Mouse (Mus musculus) heart, embryonic 11.5 days (tissue): ENCODE data around the gene Cela1. TPM values are rescaled to one million over a fixed set of nuclear protein-coding genes. Genes with fewer than 3 reads are reported as not detected.

Experiments
- ATAC-seq: fragments of 200-750 bp; cut with Nextera tagmentation; replicated peaks from 2 replicates; pipeline ENCODE4 v1.8.0; 2017; ENCODE audit warnings: moderate library complexity; ENCODE audit not compliant: insufficient number of reproducible peaks, low FRiP score, low TSS enrichment
- H3K27ac ChIP-seq: fragments of 300-500 bp; sonication (generic); 2 replicates; pipeline ENCODE4 v1.5.1; 2014; ENCODE audit warnings: mild to moderate bottlenecking, low read depth, low read length
- H3K27me3 ChIP-seq: fragments of 300-500 bp; sonication (generic); 2 replicates; pipeline ENCODE4 v1.6.1; 2014; ENCODE audit warnings: mild to moderate bottlenecking, low read length, mixed read lengths; ENCODE audit not compliant: control insufficient read depth, insufficient read depth
- H3K36me3 ChIP-seq: fragments of 300-500 bp; sonication (generic); 2 replicates; pipeline ENCODE4 v1.6.1; 2014; ENCODE audit warnings: mild to moderate bottlenecking, low read length, moderate library complexity, mixed read lengths; ENCODE audit not compliant: control insufficient read depth, insufficient read depth
- H3K4me1 ChIP-seq: fragments of 300-500 bp; sonication (generic); 2 replicates; pipeline ENCODE4 v1.6.1; 2014; ENCODE audit warnings: low read length; ENCODE audit not compliant: control insufficient read depth, insufficient read depth
- H3K4me2 ChIP-seq: fragments of 300-500 bp; sonication (generic); 2 replicates; pipeline ENCODE4 v1.6.1; 2014; ENCODE audit warnings: mild to moderate bottlenecking, moderate library complexity
- H3K4me3 ChIP-seq: fragments of 300-500 bp; sonication (generic); 2 replicates; pipeline ENCODE4 v1.5.1; 2014; ENCODE audit warnings: low read depth, low read length
- H3K9ac ChIP-seq: fragments of 300-500 bp; sonication (generic); 2 replicates; pipeline ENCODE4 v1.6.1; 2014; ENCODE audit warnings: mild to moderate bottlenecking, low read depth, low read length, moderate library complexity
- H3K9me3 ChIP-seq: fragments of 300-500 bp; sonication (generic); replicated peaks from 2 replicates; pipeline ENCODE4 v1.6.1; 2016; ENCODE audit warnings: low read length; ENCODE audit not compliant: control insufficient read depth
- WGBS: fragments of 180-500 bp; shearing (Covaris S2); extraction: QIAGEN DNeasy Blood & Tissue Kit; methylation state at CpG from one replicate; pipeline ENCODE4 v1.1.7; 2014; ENCODE audit not compliant: insufficient replicate concordance; 5-methylcytosine and 5-hydroxymethylcytosine counted together
- polyA plus RNA-seq: library from polyadenylated mRNA; unstranded; fragments of >200 nt; fragmentation: Nextera tagmentation; extraction: Ambion mirVana; gene quantifications from 2 replicates; pipeline ENCODE4 v1.2.1, GENCODE M21; 2014

Cela1 gene
- polyA plus RNA-seq, 1 experiment from 2014 or later, result 1.6 TPM

DNA sequence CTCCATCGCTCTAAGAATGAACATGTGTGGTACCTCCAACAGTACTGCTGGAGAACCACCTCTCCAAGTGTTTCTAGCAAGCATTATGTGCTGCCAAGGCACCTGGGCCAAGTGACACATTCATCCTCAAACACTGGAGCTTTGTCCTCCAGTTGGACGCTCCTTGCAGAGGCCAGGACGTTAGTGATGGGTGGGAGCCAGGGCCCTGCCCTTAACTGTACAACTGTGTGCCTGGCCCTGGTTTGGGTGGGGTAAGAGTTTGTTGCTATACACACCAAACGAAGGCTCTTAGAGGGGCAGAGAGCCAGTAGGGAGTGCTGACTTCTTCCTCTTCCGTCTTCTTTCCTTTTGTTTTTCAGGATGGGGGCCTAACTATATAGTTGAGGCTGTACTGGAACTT lies 12.7 kb upstream of the Cela1 start:
- H3K27me3 ChIP-seq, result peaks cover 16% of the 10 kb centered on the region
- no peaks in the 10 kb centered on the region for H3K9me3 ChIP-seq
- peaks cover 5% of the 10 kb centered on the region; the same call in 1 of the 2 replicates for H3K4me1 ChIP-seq
- no peak overlapping the region for H3K27ac ChIP-seq
- WGBS, result 65% methylated on average over 5 of the region's 5 CpGs
- H3K4me3 ChIP-seq, result no peak overlapping the region
- no peaks in the 10 kb centered on the region for H3K36me3 ChIP-seq
- H3K4me2 ChIP-seq, result no peak overlapping the region
- H3K9ac ChIP-seq, result no peak overlapping the region
- no peak for ATAC-seq

DNA sequence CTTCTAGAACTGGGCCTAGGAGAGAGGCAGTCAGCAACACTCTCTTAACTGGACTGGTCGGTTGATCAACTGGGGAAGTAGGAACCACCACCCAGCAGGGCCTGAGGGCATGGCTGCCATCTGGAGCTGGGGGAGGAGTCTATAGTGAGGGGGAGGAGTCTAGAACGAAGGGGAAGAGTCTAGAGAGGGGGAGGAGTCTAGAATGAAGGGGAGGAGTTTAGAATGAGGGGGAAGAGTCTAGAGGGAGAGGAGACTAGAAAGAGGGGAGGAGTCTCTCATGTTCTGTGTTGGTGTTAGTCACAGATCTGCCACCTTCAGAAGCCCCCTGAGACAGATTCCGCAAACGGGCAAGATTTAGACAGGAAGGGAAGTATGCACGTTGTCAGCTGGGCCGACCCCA lies 11.7 kb upstream of the Cela1 start:
- ATAC-seq, result no peak
- Histone ChIP-seq H3K4me3 (no peak overlapping the region), H3K9ac (no peak overlapping the region), H3K9me3 (no peaks in the 10 kb centered on the region), H3K4me2 (no peak overlapping the region), H3K27ac (no peak overlapping the region), H3K27me3 (peaks cover 16% of the 10 kb centered on the region), H3K36me3 (no peaks in the 10 kb centered on the region), H3K4me1 (peaks cover 5% of the 10 kb centered on the region; the same call in 1 of the 2 replicates)
- 73% methylated on average over 6 of the region's 6 CpGs for WGBS

DNA sequence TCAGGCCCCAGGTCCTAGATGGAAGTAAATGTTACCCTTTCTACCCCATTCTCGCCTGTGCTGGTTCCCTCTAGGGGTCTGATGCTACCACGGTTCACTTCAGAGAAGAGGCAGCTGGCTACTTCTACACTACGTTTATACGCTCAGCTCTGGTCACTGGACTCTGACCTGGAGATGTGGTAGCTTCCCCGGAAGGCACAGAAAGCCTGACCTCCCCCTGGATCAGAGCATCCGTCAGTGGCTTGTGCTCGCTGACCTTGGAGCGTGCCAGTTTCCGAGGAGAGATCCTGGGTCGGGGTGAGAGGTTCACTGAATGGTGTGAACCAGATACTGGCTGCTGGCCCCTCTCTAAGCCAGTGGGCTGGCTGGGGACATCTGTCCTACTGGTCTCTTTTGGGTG lies 10.4 kb upstream of the Cela1 start:
- no peak overlapping the region for H3K4me3 ChIP-seq
- ATAC-seq, result no peak
- 72% methylated on average over 10 of the region's 10 CpGs for WGBS

DNA sequence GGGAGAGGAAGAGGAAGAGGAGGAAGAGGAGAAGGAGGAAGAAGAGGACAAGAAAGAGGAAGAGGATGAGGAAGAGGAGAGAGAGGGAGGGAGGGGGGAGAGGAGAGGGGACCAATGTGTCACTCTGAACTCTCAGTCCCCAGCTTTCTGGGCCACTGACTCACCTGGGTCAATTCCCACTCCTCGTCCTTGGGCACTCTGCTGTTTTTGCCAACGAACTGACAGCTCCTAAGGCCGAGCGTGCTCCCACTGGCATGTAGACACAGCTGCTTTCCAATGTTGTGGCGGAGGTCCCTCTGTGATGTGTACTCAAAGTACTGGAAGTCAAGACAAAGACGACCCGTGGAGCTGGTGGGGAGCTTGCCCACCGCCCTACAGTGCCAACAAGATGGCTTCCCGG lies 6.7 kb upstream of the Cela1 start:
- Histone ChIP-seq H3K4me2 (no peak overlapping the region), H3K27me3 (no peaks in the 10 kb centered on the region), H3K36me3 (no peaks in the 10 kb centered on the region), H3K9me3 (peaks cover 8% of the 10 kb centered on the region; the same call in 1 of the 2 replicates), H3K9ac (no peak overlapping the region), H3K27ac (no peak overlapping the region), H3K4me1 (0 out of 2 replicates have a peak, but pooled peaks cover 5% of the 10 kb centered on the region), H3K4me3 (no peak overlapping the region)
- 88% methylated on average over 9 of the region's 9 CpGs for WGBS
- no peak for ATAC-seq

More for the DNA sequence above, 10.4 kb upstream of the Cela1 start:
- Histone ChIP-seq H3K27ac (no peak overlapping the region), H3K9me3 (no peaks in the 10 kb centered on the region), H3K4me1 (no peaks in the 10 kb centered on the region), H3K36me3 (no peaks in the 10 kb centered on the region), H3K27me3 (peaks cover 4% of the 10 kb centered on the region), H3K9ac (no peak overlapping the region), H3K4me2 (no peak overlapping the region)

DNA sequence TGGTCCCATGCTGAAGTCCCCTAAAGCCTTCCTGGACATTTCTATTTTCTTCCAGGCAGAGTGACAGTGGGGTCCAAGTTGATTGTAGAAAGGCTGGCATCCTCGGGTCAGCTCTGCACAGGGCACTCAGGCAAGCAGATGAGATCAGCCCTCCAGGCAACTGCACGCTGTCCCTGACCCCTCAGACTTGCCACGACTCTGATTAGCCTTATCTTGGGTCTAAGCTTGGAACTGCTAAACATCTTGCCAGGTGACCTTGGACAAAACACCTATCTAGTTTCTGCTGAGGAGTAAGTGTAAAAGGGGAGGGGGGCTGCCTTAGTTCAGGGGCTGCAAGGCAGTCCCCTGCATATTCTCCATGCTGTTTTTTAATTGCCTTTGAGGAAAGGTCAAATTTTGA lies 4.3 kb upstream of the Cela1 start:
- Histone ChIP-seq H3K27me3 (no peaks in the 10 kb centered on the region), H3K9me3 (peaks cover 8% of the 10 kb centered on the region; the same call in 1 of the 2 replicates), H3K4me1 (0 out of 2 replicates have a peak, but pooled peaks cover 5% of the 10 kb centered on the region), H3K9ac (no peak overlapping the region), H3K27ac (no peak overlapping the region), H3K4me3 (no peak overlapping the region), H3K4me2 (no peak overlapping the region), H3K36me3 (no peaks in the 10 kb centered on the region)
- no peak for ATAC-seq
- WGBS, result 41% methylated on average over 3 of the region's 3 CpGs

DNA sequence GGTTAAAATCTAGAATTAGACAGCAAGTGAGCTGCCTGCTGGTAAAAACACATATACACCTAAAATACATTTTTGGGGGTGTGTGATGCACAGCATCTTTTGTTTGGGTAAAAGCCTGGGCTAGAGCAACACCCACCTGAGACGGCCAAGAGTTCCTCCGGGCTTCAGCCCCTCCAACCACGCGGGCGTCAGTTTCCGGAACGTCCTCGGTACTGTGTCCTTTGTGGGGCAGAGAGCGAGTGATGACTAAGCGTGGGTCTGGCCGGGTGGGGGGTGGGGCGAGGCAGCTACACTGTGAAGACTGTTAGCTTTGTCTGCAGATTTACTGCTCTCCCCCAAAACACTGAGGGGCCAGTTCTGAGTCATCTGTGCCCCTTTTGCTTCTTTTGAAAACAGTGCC lies 732 bp downstream of the Cela1 start:
- no peaks in the 10 kb centered on the region for H3K36me3 ChIP-seq
- ATAC-seq, result no peak
- 0 out of 2 replicates have a peak, but pooled peaks cover 4% of the 10 kb centered on the region for H3K27me3 ChIP-seq
- no peak overlapping the region for H3K9ac ChIP-seq
- H3K4me1 ChIP-seq, result 0 out of 2 replicates have a peak, but pooled peaks cover 3% of the 10 kb centered on the region
- H3K4me2 ChIP-seq, result no peak overlapping the region
- H3K27ac ChIP-seq, result no peak overlapping the region
- WGBS, result 46% methylated on average over 12 of the region's 12 CpGs
- H3K4me3 ChIP-seq, result no peak overlapping the region
- H3K9me3 ChIP-seq, result peaks cover 8% of the 10 kb centered on the region; the same call in 1 of the 2 replicates

DNA sequence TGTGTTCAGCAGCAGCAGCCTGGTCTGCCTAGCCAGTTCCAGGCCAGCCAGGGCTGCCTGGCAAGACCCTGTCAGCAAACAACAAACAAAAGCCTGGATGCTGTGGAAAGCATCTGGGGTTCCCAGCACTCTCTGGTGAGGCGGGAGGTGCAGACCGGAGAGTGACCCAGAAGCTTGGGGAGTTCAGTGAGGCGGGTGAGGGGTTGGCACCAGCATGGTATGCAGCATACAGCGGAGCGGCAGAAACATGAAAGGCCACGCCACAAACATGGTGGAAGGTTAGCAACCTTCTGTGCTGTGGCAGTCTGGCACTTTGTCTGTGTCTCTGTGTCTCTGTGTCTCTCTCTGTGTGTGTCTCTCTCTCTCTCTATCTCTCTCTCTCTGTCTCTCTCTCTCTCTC lies 1.3 kb downstream of the Cela1 start:
- no peak overlapping the region for H3K9ac ChIP-seq
- no peak for ATAC-seq
- H3K27ac ChIP-seq, result no peak overlapping the region
- peaks cover 8% of the 10 kb centered on the region; the same call in 1 of the 2 replicates for H3K9me3 ChIP-seq
- H3K27me3 ChIP-seq, result 0 out of 2 replicates have a peak, but pooled peaks cover 4% of the 10 kb centered on the region
- WGBS, result 80% methylated on average over 6 of the region's 6 CpGs
- H3K36me3 ChIP-seq, result no peaks in the 10 kb centered on the region
- no peaks in the 10 kb centered on the region for H3K4me1 ChIP-seq
- no peak overlapping the region for H3K4me2 ChIP-seq
- no peak overlapping the region for H3K4me3 ChIP-seq

DNA sequence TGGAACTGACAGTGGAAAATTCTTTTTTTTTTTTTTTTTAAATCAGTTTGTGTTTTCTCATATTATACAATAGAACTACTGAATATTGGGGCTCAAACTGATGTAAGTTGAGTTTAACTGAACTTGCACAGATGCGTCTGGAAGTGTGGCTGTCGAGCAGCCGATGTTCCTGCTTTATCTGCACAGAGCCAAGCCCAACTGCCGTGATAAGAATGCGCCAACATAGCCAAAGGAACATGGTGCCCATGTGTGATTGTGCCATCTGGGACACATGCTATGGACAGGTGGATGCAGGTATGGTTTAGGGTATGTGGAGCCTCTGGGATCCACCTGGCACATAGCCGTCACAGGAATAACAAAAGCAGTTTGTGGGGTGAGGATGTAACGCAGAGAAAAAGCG lies 1.9 kb downstream of the Cela1 start:
- Histone ChIP-seq H3K27ac (no peak overlapping the region), H3K9ac (no peak overlapping the region), H3K27me3 (0 out of 2 replicates have a peak, but pooled peaks cover 4% of the 10 kb centered on the region), H3K9me3 (peaks cover 6% of the 10 kb centered on the region; the same call in 1 of the 2 replicates), H3K4me2 (no peak overlapping the region), H3K4me3 (no peak overlapping the region), H3K4me1 (no peaks in the 10 kb centered on the region), H3K36me3 (no peaks in the 10 kb centered on the region)
- WGBS, result 67% methylated on average over 8 of the region's 8 CpGs
- ATAC-seq, result no peak

DNA sequence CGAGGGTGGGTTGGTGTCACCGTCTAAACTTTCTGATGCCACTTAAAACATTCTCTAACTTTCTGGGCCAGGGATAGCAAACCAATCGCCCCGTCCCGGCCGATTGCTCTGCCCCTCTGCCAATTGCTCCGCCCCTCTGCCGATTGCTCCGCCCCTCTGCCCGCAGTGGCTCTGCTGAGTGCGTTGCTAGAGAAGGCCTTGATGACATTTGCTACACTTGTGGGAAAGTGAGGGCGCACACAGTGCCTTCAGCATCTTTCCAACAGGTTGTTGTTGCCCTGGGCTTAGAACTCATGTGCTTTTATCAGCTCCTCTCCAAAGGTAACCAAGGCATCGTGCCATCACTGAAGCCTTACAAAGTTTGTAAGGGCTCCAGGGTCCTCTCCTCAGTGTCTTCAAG lies 2.5 kb downstream of the Cela1 start:
- peaks cover 3% of the 10 kb centered on the region; the same call in 1 of the 2 replicates for H3K9me3 ChIP-seq
- no peak overlapping the region for H3K27ac ChIP-seq
- no peaks in the 10 kb centered on the region for H3K36me3 ChIP-seq
- 0 out of 2 replicates have a peak overlapping the region, but pooled peaks have one; percentile 2 for H3K4me2 ChIP-seq
- H3K4me3 ChIP-seq, result no peak overlapping the region
- H3K4me1 ChIP-seq, result no peaks in the 10 kb centered on the region
- 0 out of 2 replicates have a peak, but pooled peaks cover 4% of the 10 kb centered on the region for H3K27me3 ChIP-seq
- 23% methylated on average over 13 of the region's 13 CpGs for WGBS
- no peak overlapping the region for H3K9ac ChIP-seq
- no peak for ATAC-seq
